ENCODE assay signal across 9 mouse cellular contexts in genomic region chr9:107625351-107626128, GRCm38 (mm10). TPM values are rescaled to one million over a fixed set of nuclear protein-coding genes. Genes with fewer than 3 reads are reported as not detected.
DNase-seq lines count a peak whose midpoint lies in the region; ATAC-seq and TF ChIP-seq lines count a peak whose summit lies in the region.
"Had no signal": no experiment of that assay in that cellular context is flagged by ENCODE, and none has a peak within 500 bp of the region (broad histone marks: within the 10 kb centered on the region; RNA-seq: fewer than 3 reads in every experiment).

No protein-coding gene starts in this region.

- H3K27me3 ChIP-seq in heart, embryonic 10.5 days (ENCODE audit: insufficient read depth, poor library complexity, severe bottlenecking): no peaks in the 10 kb centered on the region
- H3K27me3 ChIP-seq in G1E (ENCODE audit: insufficient read depth, low read length): no peaks in the 10 kb centered on the region
- H3K27me3 ChIP-seq in forebrain, postnatal 0 days (ENCODE audit: insufficient read depth, low read length): no peaks in the 10 kb centered on the region
- H3K27me3 ChIP-seq in liver, embryonic 16.5 days (ENCODE audit: control insufficient read depth, insufficient read depth, low read depth, low read length): no peaks in the 10 kb centered on the region

- peak overlapping the region; percentile 90 for H3K27ac ChIP-seq in heart, embryonic 10.5 days
- H3K27ac ChIP-seq in forebrain, postnatal 0 days (ENCODE audit: low read depth, low read length): peak overlapping the region; percentile 90
- H3K27ac ChIP-seq in liver, embryonic 16.5 days (ENCODE audit: low read length): peak overlapping the region; percentile 31

- no peak for TF ChIP-seq CTCF in G1E (IDR thresholded peaks at IDR 0.05; ENCODE audit: low read depth, low read length)
- TF ChIP-seq CTCF in forebrain, postnatal 0 days (IDR thresholded peaks at IDR 0.05; ENCODE audit: low read depth): peak; percentile 52

- H3K4me3 ChIP-seq in heart, embryonic 10.5 days: no peak overlapping the region
- peak overlapping the region; percentile 55; the same call in 1 of the 2 replicates for H3K4me3 ChIP-seq in G1E (ENCODE audit: low read depth, low read length)
- H3K4me3 ChIP-seq in forebrain, postnatal 0 days (ENCODE audit: low read depth, low read length): no peak overlapping the region
- no peak overlapping the region for H3K4me3 ChIP-seq in liver, embryonic 16.5 days (ENCODE audit: low read depth, low read length)

- 85% methylated on average over 12 of the region's 12 CpGs for WGBS in heart, embryonic 10.5 days
- 86% methylated on average over 12 of the region's 12 CpGs for WGBS in forebrain, postnatal 0 days
- WGBS in liver, embryonic 16.5 days (ENCODE audit: insufficient replicate concordance): 86% methylated on average over 12 of the region's 12 CpGs

- no peak overlapping the region for H3K9ac ChIP-seq in forebrain, postnatal 0 days
- H3K9ac ChIP-seq in liver, embryonic 16.5 days (ENCODE audit: low read depth, low read length): peak overlapping the region; percentile 6; the same call in 1 of the 2 replicates

- ATAC-seq in G1E (ENCODE audit: extremely low read depth, insufficient number of reproducible peaks, low FRiP score, poor library complexity, severe bottlenecking): no peak
- no peak for ATAC-seq in forebrain, postnatal 0 days
- no peak for ATAC-seq in liver, embryonic 16.5 days (ENCODE audit: low read depth)
- ATAC-seq in inflammation-experienced regulatory T-cells, adult 6 months: no peak

- peaks cover 72% of the 10 kb centered on the region for H3K4me1 ChIP-seq in heart, embryonic 10.5 days
- H3K4me1 ChIP-seq in G1E (ENCODE audit: insufficient read depth, low read depth, low read length): peaks cover 72% of the 10 kb centered on the region
- H3K4me1 ChIP-seq in forebrain, postnatal 0 days (ENCODE audit: insufficient read depth): peaks cover 34% of the 10 kb centered on the region
- H3K4me1 ChIP-seq in liver, embryonic 16.5 days (ENCODE audit: control insufficient read depth, low read depth, low read length): peaks cover 58% of the 10 kb centered on the region

- intact Hi-C loops in left cerebral cortex, postnatal 4 days (cut with DNase I): no loop called here

- peaks cover 57% of the 10 kb centered on the region for H3K36me3 ChIP-seq in heart, embryonic 10.5 days
- H3K36me3 ChIP-seq in G1E (replicated peaks): peaks cover 94% of the 10 kb centered on the region
- H3K36me3 ChIP-seq in forebrain, postnatal 0 days (ENCODE audit: insufficient read depth): no peaks in the 10 kb centered on the region
- peaks cover 12% of the 10 kb centered on the region for H3K36me3 ChIP-seq in liver, embryonic 16.5 days (ENCODE audit: control insufficient read depth, insufficient read depth)

- H3K4me2 ChIP-seq in forebrain, postnatal 0 days (ENCODE audit: low read depth): no peak overlapping the region
- 0 out of 2 replicates have a peak overlapping the region, but pooled peaks have one; percentile 24 for H3K4me2 ChIP-seq in liver, embryonic 16.5 days (ENCODE audit: low read depth, low read length)

- DNase-seq in heart, embryonic 10.5 days (ENCODE audit: low spot score): no peak
- DNase-seq in heart, adult 9 months (ENCODE audit: low spot score in 2 of 2): no peak
- DNase-seq in G1E (ENCODE audit: low spot score): no peak
- no peak for DNase-seq in forebrain, postnatal 0 days
- DNase-seq in left cerebral cortex, postnatal 4 days: no peak
- no peak for DNase-seq in frontal cortex, postnatal 14 days (ENCODE audit: low spot score in 2 of 2)

- H3K9me3 ChIP-seq in heart, embryonic 10.5 days: no peaks in the 10 kb centered on the region
- H3K9me3 ChIP-seq in G1E (replicated peaks): no peaks in the 10 kb centered on the region
- H3K9me3 ChIP-seq in forebrain, postnatal 0 days (ENCODE audit: low read length): no peaks in the 10 kb centered on the region
- H3K9me3 ChIP-seq in liver, embryonic 16.5 days (replicated peaks; ENCODE audit: control insufficient read depth, low read length): no peaks in the 10 kb centered on the region

RNA-seq across cellular contexts. Expression of gene Gnai2, which starts 9.6 kb away (rescaled TPM):
- 359 and 404 TPM in 2 replicates for polyA plus RNA-seq in heart, embryonic 10.5 days (2016; fragmentation: Nextera tagmentation; extraction: Ambion mirVana)
- 337 and 375 TPM in 2 replicates for total RNA-seq in G1E (2014; fragmentation: Nextera tagmentation)
- total RNA-seq in G1E (2017): 232 TPM in 2 replicates
- polyA plus RNA-seq in G1E (2012): 657 and 787 TPM in 2 replicates
- 200 and 223 TPM in 2 replicates for total RNA-seq in forebrain, postnatal 0 days (2014; rRNA removed)
- 267 and 287 TPM in 2 replicates for polyA plus RNA-seq in forebrain, postnatal 0 days (2015; fragmentation: Nextera tagmentation; extraction: Ambion mirVana)
- polyA plus RNA-seq in liver, embryonic 16.5 days (2015; fragmentation: Nextera tagmentation; extraction: Ambion mirVana): 144 and 153 TPM in 2 replicates
- 100 to 1,000 TPM; 302 to 303 TPM for total RNA-seq in left cerebral cortex, postnatal 4 days (2021)
- 100 to 1,000 TPM; 136 to 264 (median 154) TPM for polyA plus RNA-seq in inflammation-experienced regulatory T-cells, adult 6 months (2017; shearing (Covaris generic))

RNA-seq across cellular contexts. Expression of gene Sema3b, which starts 16.5 kb away (rescaled TPM):
- 4.9 and 8.2 TPM in 2 replicates for polyA plus RNA-seq in heart, embryonic 10.5 days (2016; fragmentation: Nextera tagmentation; extraction: Ambion mirVana)
- not detected in 2 replicates for total RNA-seq in G1E (2014; fragmentation: Nextera tagmentation)
- total RNA-seq in G1E (2017): 0.27 TPM in 1 of 2 replicates, not detected in the other
- polyA plus RNA-seq in G1E (2012): not detected in 2 replicates
- 6.5 and 6.6 TPM in 2 replicates for total RNA-seq in forebrain, postnatal 0 days (2014; rRNA removed)
- 3.9 and 4.4 TPM in 2 replicates for polyA plus RNA-seq in forebrain, postnatal 0 days (2015; fragmentation: Nextera tagmentation; extraction: Ambion mirVana)
- polyA plus RNA-seq in liver, embryonic 16.5 days (2015; fragmentation: Nextera tagmentation; extraction: Ambion mirVana): 0.33 and 1.4 TPM in 2 replicates
- total RNA-seq in left cerebral cortex, postnatal 4 days (2021): 1 to 10 TPM; 3.9 to 5.6 TPM
- polyA plus RNA-seq in inflammation-experienced regulatory T-cells, adult 6 months (2017; shearing (Covaris generic)): not detected
- total RNA-seq: common myeloid progenitor, adult 5-6 weeks had no signal

RNA-seq across cellular contexts. Expression of gene Ifrd2, which starts 38.1 kb away (rescaled TPM):
- 58.0 and 62.8 TPM in 2 replicates for polyA plus RNA-seq in heart, embryonic 10.5 days (2016; fragmentation: Nextera tagmentation; extraction: Ambion mirVana)
- total RNA-seq in G1E (2014; fragmentation: Nextera tagmentation): 178 and 183 TPM in 2 replicates
- 76.0 and 76.7 TPM in 2 replicates for total RNA-seq in G1E (2017)
- polyA plus RNA-seq in G1E (2012): 153 and 156 TPM in 2 replicates
- total RNA-seq in forebrain, postnatal 0 days (2014; rRNA removed): 11.7 and 13.8 TPM in 2 replicates
- polyA plus RNA-seq in forebrain, postnatal 0 days (2015; fragmentation: Nextera tagmentation; extraction: Ambion mirVana): 6.2 and 7.4 TPM in 2 replicates
- 145 and 166 TPM in 2 replicates for polyA plus RNA-seq in liver, embryonic 16.5 days (2015; fragmentation: Nextera tagmentation; extraction: Ambion mirVana)
- total RNA-seq in left cerebral cortex, postnatal 4 days (2021): 10 to 100 TPM; 12.5 to 14.5 TPM
- polyA plus RNA-seq in inflammation-experienced regulatory T-cells, adult 6 months (2017; shearing (Covaris generic)): 10 to 100 TPM; 13.7 to 32.0 (median 31.7) TPM

RNA-seq across cellular contexts. Expression of gene Slc38a3, which starts 43.8 kb away (rescaled TPM):
- 4.2 and 4.5 TPM in 2 replicates for polyA plus RNA-seq in heart, embryonic 10.5 days (2016; fragmentation: Nextera tagmentation; extraction: Ambion mirVana)
- total RNA-seq in G1E (2014; fragmentation: Nextera tagmentation): not detected in 2 replicates
- 0.11 and 0.12 TPM in 2 replicates for total RNA-seq in G1E (2017)
- not detected in 2 replicates for polyA plus RNA-seq in G1E (2012)
- 43.5 and 60.9 TPM in 2 replicates for total RNA-seq in forebrain, postnatal 0 days (2014; rRNA removed)
- 38.7 and 39.8 TPM in 2 replicates for polyA plus RNA-seq in forebrain, postnatal 0 days (2015; fragmentation: Nextera tagmentation; extraction: Ambion mirVana)
- polyA plus RNA-seq in liver, embryonic 16.5 days (2015; fragmentation: Nextera tagmentation; extraction: Ambion mirVana): 60.1 and 75.2 TPM in 2 replicates
- total RNA-seq in left cerebral cortex, postnatal 4 days (2021): 10 to 100 TPM; 65.0 to 68.4 TPM
- polyA plus RNA-seq in inflammation-experienced regulatory T-cells, adult 6 months (2017; shearing (Covaris generic)): not detected
- total RNA-seq: common myeloid progenitor, adult 5-6 weeks had no signal

RNA-seq across cellular contexts. Expression of gene Hyal3, which starts 44.9 kb away (rescaled TPM):
- 0.36 and 0.70 TPM in 2 replicates for polyA plus RNA-seq in heart, embryonic 10.5 days (2016; fragmentation: Nextera tagmentation; extraction: Ambion mirVana)
- total RNA-seq in G1E (2014; fragmentation: Nextera tagmentation): 4.6 and 7.7 TPM in 2 replicates
- total RNA-seq in G1E (2017): 1.1 and 1.4 TPM in 2 replicates
- polyA plus RNA-seq in G1E (2012): 0.29 and 0.53 TPM in 2 replicates
- 1.00 and 2.9 TPM in 2 replicates for total RNA-seq in forebrain, postnatal 0 days (2014; rRNA removed)
- 1.3 and 1.5 TPM in 2 replicates for polyA plus RNA-seq in forebrain, postnatal 0 days (2015; fragmentation: Nextera tagmentation; extraction: Ambion mirVana)
- polyA plus RNA-seq in liver, embryonic 16.5 days (2015; fragmentation: Nextera tagmentation; extraction: Ambion mirVana): 0.89 and 0.96 TPM in 2 replicates
- total RNA-seq in left cerebral cortex, postnatal 4 days (2021): 1 to 10 TPM; 1.5 to 2.1 TPM
- polyA plus RNA-seq in inflammation-experienced regulatory T-cells, adult 6 months (2017; shearing (Covaris generic)): 1 to 10 TPM in 1 of 3 experiments, under 1 TPM in 2; 0.59 to 1.7 (median 0.94) TPM

Comparison
In these comparisons a context has a peak if more than half of its experiments do, and no peak if none do; other contexts are left out.
1. H3K27ac ChIP-seq: peak in every context shown above with its lines; median percentile 90 in heart, embryonic 10.5 days; 90 in forebrain, postnatal 0 days; 31 in liver, embryonic 16.5 days.